Mouse (Mus musculus) intestine, embryonic 14.5 days (tissue): ENCODE measurements around the gene Sbk3. TPM values are rescaled to one million over a fixed set of nuclear protein-coding genes. Genes with fewer than 3 reads are reported as not detected.

Source experiments
- ATAC-seq: fragments of 200-750 bp; cut with Nextera tagmentation; replicated peaks from 2 replicates; pipeline ENCODE4 v1.8.0; 2017; ENCODE audit warnings: low read depth, moderate number of reproducible peaks, moderate TSS enrichment, moderate library complexity; ENCODE audit not compliant: low FRiP score, low TSS enrichment
- DNase-seq: peaks from one replicate; pipeline ENCODE4 v3.0.0-alpha.2; 2018; ENCODE audit warnings: low spot score
- H3K27ac ChIP-seq: fragments of 300-500 bp; sonication (generic); 2 replicates; pipeline ENCODE4 v1.5.1; 2014; ENCODE audit warnings: low read depth, mild to moderate bottlenecking, control low read depth
- H3K27me3 ChIP-seq: fragments of 300-500 bp; sonication (generic); replicated peaks from 2 replicates; pipeline ENCODE4 v1.6.1; 2014; ENCODE audit warnings: low read length, control low read depth; ENCODE audit not compliant: control insufficient read depth, insufficient read depth
- H3K36me3 ChIP-seq: fragments of 300-500 bp; sonication (generic); 2 replicates; pipeline ENCODE4 v1.6.1; 2014; ENCODE audit warnings: low read length, control low read depth; ENCODE audit not compliant: control insufficient read depth, insufficient read depth
- H3K4me1 ChIP-seq: fragments of 300-500 bp; sonication (generic); replicated peaks from 2 replicates; pipeline ENCODE4 v1.6.1; 2014; ENCODE audit warnings: low read length, control low read depth, mixed read lengths; ENCODE audit not compliant: control insufficient read depth, insufficient read depth
- H3K4me2 ChIP-seq: fragments of 300-500 bp; sonication (generic); 2 replicates; pipeline ENCODE4 v1.6.1; 2014; ENCODE audit warnings: low read length
- H3K4me3 ChIP-seq: fragments of 300-500 bp; sonication (generic); 2 replicates; pipeline ENCODE4 v1.5.1; 2014; ENCODE audit warnings: low read depth, low read length, control low read depth, mixed read lengths
- H3K9ac ChIP-seq: fragments of 300-500 bp; sonication (generic); 2 replicates; pipeline ENCODE4 v1.6.1; 2014; ENCODE audit warnings: mild to moderate bottlenecking, low read length
- H3K9me3 ChIP-seq: fragments of 300-500 bp; sonication (generic); 2 replicates; pipeline ENCODE4 v1.6.1; 2016; ENCODE audit warnings: low read length, control low read depth; ENCODE audit not compliant: control insufficient read depth
- WGBS: fragments of 180-500 bp; shearing (Covaris S2); extraction: QIAGEN DNeasy Blood & Tissue Kit; methylation state at CpG from one replicate; pipeline ENCODE4 v1.1.7; 2014; 5-methylcytosine and 5-hydroxymethylcytosine counted together
- polyA plus RNA-seq: library from polyadenylated mRNA; unstranded; fragments of >200 nt; fragmentation: Nextera tagmentation; extraction: Ambion mirVana; gene quantifications from 2 replicates; pipeline ENCODE4 v1.2.1, GENCODE M21; 2014

The Sbk3 gene
- polyA plus RNA-seq, 1 experiment from 2014 or later = not detected

DNA sequence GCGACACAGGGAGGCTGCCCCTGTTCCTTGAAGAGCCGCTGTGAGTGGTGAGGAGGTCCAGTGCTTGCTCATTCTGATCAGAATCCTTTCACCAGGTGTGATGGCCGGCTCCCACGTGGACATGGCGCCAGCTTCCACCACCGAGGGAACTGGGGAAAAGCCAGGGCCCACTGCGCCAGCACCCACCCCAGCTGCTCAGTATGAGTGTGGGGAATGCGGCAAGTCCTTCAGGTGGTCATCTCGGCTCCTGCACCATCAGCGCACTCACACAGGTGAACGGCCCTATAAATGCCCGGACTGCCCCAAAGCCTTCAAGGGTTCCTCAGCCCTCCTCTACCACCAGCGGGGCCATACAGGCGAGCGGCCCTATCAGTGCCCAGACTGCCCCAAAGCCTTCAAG is 52.3 kb downstream of the Sbk3 start:
- H3K4me3 ChIP-seq = no peak overlapping the region
- H3K27ac ChIP-seq = no peak overlapping the region
- H3K4me2 ChIP-seq = no peak overlapping the region
- no peaks in the 10 kb centered on the region for H3K27me3 ChIP-seq
- no peak overlapping the region for H3K9ac ChIP-seq
- peaks cover 31% of the 10 kb centered on the region for H3K4me1 ChIP-seq
- WGBS = 92% methylated on average over 15 of the region's 15 CpGs
- peaks cover 37% of the 10 kb centered on the region for H3K36me3 ChIP-seq
- H3K9me3 ChIP-seq = no peaks in the 10 kb centered on the region
- ATAC-seq (no peak), DNase-seq (no peak)

DNA sequence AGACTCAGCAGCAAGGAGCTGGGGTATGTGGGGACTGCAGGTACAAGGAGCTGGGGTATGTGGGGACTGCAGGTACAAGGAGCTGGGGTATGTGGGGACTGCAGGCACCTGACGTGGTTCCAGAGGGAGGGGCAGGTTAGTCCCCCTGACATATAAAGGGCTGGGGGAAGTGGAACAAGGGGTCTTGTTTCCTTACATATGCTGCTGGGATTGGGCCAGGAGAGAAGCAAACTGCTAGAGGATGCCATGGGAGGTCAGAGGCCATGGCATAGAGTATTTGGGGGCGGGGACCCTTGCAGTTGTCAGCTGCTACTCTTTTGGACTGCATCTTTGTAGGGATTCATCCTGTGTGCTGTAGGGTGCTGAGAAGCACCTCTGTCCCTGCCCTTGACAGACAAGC is 53.5 kb downstream of the Sbk3 start:
- Histone ChIP-seq H3K4me3 (no peak overlapping the region), H3K27me3 (no peaks in the 10 kb centered on the region), H3K9me3 (no peaks in the 10 kb centered on the region), H3K9ac (no peak overlapping the region), H3K27ac (no peak overlapping the region), H3K36me3 (peaks cover 37% of the 10 kb centered on the region), H3K4me1 (peaks cover 19% of the 10 kb centered on the region), H3K4me2 (no peak overlapping the region)
- no peak for DNase-seq
- ATAC-seq = no peak
- 88% methylated on average over 2 of the region's 2 CpGs for WGBS

DNA sequence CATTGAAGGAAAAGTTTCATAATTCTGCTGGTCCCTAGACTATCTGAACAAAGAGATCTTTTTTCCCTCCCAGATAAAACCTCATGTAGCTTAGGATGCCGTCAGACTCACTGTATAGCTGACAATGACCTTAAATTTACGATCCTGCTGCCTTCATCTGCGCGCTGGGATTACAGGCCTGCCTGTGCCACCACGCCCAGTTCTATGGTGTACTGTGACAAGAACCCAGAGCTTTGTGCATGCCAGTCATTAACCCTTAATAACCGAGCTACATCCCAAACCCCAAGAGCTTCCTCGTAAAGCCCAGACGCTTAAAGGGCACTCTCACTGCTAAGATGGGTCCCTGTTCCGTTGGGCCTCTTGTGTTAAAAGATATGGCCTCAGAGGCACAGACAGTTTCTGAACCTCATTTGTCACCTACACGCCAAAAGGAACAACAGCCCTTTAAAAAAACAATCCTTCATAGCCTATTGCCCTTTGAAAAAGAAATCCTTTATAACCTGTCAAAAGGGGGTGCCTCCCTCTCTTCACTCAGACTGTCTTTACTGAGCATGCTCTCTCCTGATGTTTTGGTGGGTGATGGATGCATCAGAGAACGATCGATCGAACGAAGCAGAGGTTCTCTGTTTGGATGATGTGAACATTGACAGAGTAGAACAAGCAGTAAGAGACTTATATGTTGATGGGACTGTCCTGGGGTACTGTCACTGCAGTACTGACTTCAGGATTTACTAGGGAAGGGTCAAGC is 55.1 kb downstream of the Sbk3 start:
- DNase-seq (peak; percentile 70), ATAC-seq (peak; percentile 57)
- WGBS = 14% methylated on average over 14 of the region's 14 CpGs
- peaks cover 14% of the 10 kb centered on the region for H3K4me1 ChIP-seq
- peak overlapping the region; percentile 92 for H3K27ac ChIP-seq
- peaks cover 34% of the 10 kb centered on the region for H3K36me3 ChIP-seq
- peak overlapping the region; percentile 74 for H3K4me2 ChIP-seq
- H3K9me3 ChIP-seq = no peaks in the 10 kb centered on the region
- H3K9ac ChIP-seq = peak overlapping the region; percentile 80
- H3K27me3 ChIP-seq = no peaks in the 10 kb centered on the region
- peak overlapping the region; percentile 60 for H3K4me3 ChIP-seq

Other genes starting within 250 kb of the Sbk3 start
- gene Tmem150b, start 245.9 kb downstream of the Sbk3 start, polyA plus RNA-seq = 0.66 and 0.85 TPM in 2 replicates
- 63.6 and 66.9 TPM in 2 replicates for gene Kmt5c, start 231.1 kb downstream of the Sbk3 start, polyA plus RNA-seq
- gene Cox6b2, start 218.1 kb downstream of the Sbk3 start, polyA plus RNA-seq = 54.1 and 61.8 TPM in 2 replicates
- gene Fam71e2, start 199.9 kb downstream of the Sbk3 start, polyA plus RNA-seq = not detected in 2 replicates
- gene Il11, start 188.3 kb downstream of the Sbk3 start, polyA plus RNA-seq = 0.28 TPM in 1 of 2 replicates, not detected in the other
- 0.52 TPM in 1 of 2 replicates, not detected in the other for gene Tmem190, start 188.2 kb downstream of the Sbk3 start, polyA plus RNA-seq
- 14.5 and 24.3 TPM in 2 replicates for gene Tmem238, start 181.5 kb downstream of the Sbk3 start, polyA plus RNA-seq
- 293 and 321 TPM in 2 replicates for gene Rpl28, start 178.3 kb downstream of the Sbk3 start, polyA plus RNA-seq
- 354 and 371 TPM in 2 replicates for gene Ube2s, start 158.6 kb downstream of the Sbk3 start, polyA plus RNA-seq
- gene Shisa7, start 126.5 kb downstream of the Sbk3 start, polyA plus RNA-seq = 0.30 and 0.42 TPM in 2 replicates
- 6.3 and 8.9 TPM in 2 replicates for gene Isoc2b, start 100.9 kb downstream of the Sbk3 start, polyA plus RNA-seq
- gene Isoc2a, start 94.0 kb downstream of the Sbk3 start, polyA plus RNA-seq = 0.96 and 1.0 TPM in 2 replicates
- not detected in 2 replicates for gene Gm36210, start 64.7 kb downstream of the Sbk3 start, polyA plus RNA-seq
- gene Zfp628, start 56.0 kb downstream of the Sbk3 start, polyA plus RNA-seq = 3.3 and 4.0 TPM in 2 replicates
- 3.1 and 3.3 TPM in 2 replicates for gene Nat14, start 49.1 kb downstream of the Sbk3 start, polyA plus RNA-seq
- 3.7 and 4.0 TPM in 2 replicates for gene Ssc5d, start 45.4 kb downstream of the Sbk3 start, polyA plus RNA-seq
- 0.23 and 0.26 TPM in 2 replicates for gene Sbk2, start 6.8 kb downstream of the Sbk3 start, polyA plus RNA-seq
- 30.6 and 35.4 TPM in 2 replicates for gene Zfp579, start 25.0 kb upstream of the Sbk3 start, polyA plus RNA-seq
- gene Zfp524, start 43.2 kb upstream of the Sbk3 start, polyA plus RNA-seq = 15.7 and 16.0 TPM in 2 replicates
- gene Fiz1, start 43.5 kb upstream of the Sbk3 start, polyA plus RNA-seq = 37.5 and 40.3 TPM in 2 replicates
- 1.0 and 2.0 TPM in 2 replicates for gene Gm44973, start 44.3 kb upstream of the Sbk3 start, polyA plus RNA-seq
- gene Zfp865, start 49.2 kb upstream of the Sbk3 start, polyA plus RNA-seq = 6.2 and 7.2 TPM in 2 replicates
- gene Ccdc106, start 49.4 kb upstream of the Sbk3 start, polyA plus RNA-seq = 15.1 and 17.1 TPM in 2 replicates
- not detected in 2 replicates for gene 4632433K11Rik, start 63.0 kb upstream of the Sbk3 start, polyA plus RNA-seq
- 4.8 and 6.3 TPM in 2 replicates for gene Zfp784, start 67.3 kb upstream of the Sbk3 start, polyA plus RNA-seq
- gene Zfp580, start 80.4 kb upstream of the Sbk3 start, polyA plus RNA-seq = 38.3 and 40.1 TPM in 2 replicates
- 129 and 133 TPM in 2 replicates for gene U2af2, start 91.0 kb upstream of the Sbk3 start, polyA plus RNA-seq
- 57.8 and 65.1 TPM in 2 replicates for gene Epn1, start 109.1 kb upstream of the Sbk3 start, polyA plus RNA-seq
- not detected in 2 replicates for gene Rfpl4, start 145.8 kb upstream of the Sbk3 start, polyA plus RNA-seq
- 0.54 and 0.72 TPM in 2 replicates for gene Rasl2-9, start 154.8 kb upstream of the Sbk3 start, polyA plus RNA-seq
- gene Vmn1r55, start 178.5 kb upstream of the Sbk3 start, polyA plus RNA-seq = not detected in 2 replicates
- not detected in 2 replicates for gene Vmn1r56, start 225.6 kb upstream of the Sbk3 start, polyA plus RNA-seq
- gene Vmn1r57, start 247.3 kb upstream of the Sbk3 start, polyA plus RNA-seq = not detected in 2 replicates